Mouse (Mus musculus): ENCODE measurements at regions not wholly inside any gene's neighbourhood (a gene's known extent, or its start where the extent isn't known, plus 50 kb on each side); places are given as distances from the start of the nearest gene placed in this dataset.

DNA sequence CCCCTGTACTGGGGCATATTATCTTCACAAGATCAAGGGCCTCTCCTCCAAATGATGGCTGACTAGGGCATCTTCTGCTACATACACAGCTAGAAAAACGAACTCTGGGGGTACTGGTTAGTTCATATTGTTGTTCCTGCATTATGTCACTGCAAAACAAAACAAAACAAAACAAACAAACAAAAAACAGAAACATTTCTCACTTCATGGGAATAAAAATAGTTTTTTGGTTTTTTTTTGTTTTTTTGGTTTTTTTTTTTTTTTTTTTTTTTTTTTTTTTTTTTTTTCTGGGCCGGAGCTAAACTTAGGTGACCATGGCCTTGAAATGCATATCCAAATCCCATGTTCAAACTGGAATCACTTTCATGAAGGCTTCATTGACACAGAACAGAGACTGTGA lies 1184.4 kb downstream of the Efna5 start:
- no peak for DNase-seq (ENCODE audit: low spot score in 2 of 2)

- no peak for DNase-seq (ENCODE audit: low spot score in 2 of 2)
Measured at GRCm38 (mm10) chr17:61686325-61686724, 1194.8 kb downstream of the Efna5 start.

GRCm38 (mm10) chr17:61684524-61684923 lies 1196.6 kb downstream of the Efna5 start:
- DNase-seq (ENCODE audit: low spot score in 2 of 2): no peak

- DNase-seq (ENCODE audit: low spot score in 2 of 2): no peak
Measured at GRCm38 (mm10) chr17:61670651-61671050, 1210.5 kb downstream of the Efna5 start.

GRCm38 (mm10) chr17:61667428-61667827 lies 1213.7 kb downstream of the Efna5 start:
- DNase-seq (ENCODE audit: low spot score in 2 of 2): peak in 1 of 2 experiments; percentile 4

GRCm38 (mm10) chr17:61664926-61665325 lies 1216.2 kb downstream of the Efna5 start:
- DNase-seq (ENCODE audit: low spot score in 2 of 2): no peak

- no peak for DNase-seq (ENCODE audit: low spot score in 2 of 2)
Measured at GRCm38 (mm10) chr17:61647576-61647975, 1233.5 kb downstream of the Efna5 start.

DNA sequence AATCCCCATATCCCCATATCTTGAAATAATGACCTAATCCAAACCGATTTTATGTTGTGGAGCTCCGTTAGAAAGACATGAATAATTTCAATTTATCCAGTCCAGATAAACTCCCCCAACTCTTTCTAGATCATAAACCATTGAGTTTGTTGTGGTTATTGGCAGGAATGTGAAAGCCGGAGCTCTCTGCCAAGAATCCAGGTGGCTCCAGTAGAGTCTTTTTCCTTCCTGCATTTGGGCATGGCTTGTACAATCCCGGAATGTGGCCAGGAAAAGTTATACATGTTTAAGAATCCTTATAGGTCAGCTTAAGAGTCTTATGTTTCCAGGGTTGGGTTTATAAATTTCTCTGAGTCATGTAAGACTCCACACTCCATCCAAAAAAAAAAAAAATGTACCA lies 1272.8 kb downstream of the Efna5 start:
- DNase-seq (ENCODE audit: low spot score in 2 of 2): no peak

DNA sequence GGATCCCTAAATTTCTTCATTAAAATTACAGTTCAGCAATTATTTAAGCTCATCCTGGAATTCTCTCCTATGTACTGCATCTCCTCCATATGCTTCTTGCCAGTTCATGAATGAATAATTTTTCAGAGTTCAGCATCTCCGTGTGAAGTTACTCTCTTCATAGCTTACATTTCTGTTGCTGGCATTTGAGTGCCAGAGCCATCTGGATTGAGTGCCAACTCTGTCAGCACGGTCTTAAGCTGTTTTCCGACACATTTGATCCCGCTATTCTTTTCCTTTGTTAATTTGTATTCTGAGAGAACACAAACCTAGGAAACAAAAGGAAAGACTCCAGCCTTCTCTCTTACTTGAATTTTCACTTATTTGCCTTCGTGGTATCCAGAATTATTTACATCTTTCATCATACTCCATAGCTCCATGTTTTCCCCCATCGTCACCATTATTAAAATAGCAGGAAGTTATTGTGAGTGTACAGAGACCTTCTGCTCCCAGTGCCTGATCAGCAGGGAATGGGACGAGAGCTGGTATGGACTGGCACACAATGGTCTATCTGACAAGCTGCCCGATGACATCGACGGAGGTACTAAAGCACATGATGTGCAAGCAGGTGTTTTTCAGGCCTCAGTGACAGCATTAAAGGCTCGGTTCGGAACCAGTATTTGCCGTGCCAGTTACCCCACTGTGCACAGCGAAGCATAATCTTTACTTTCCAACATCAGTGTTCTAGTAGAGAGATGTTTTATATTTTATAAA lies 1274.2 kb downstream of the Efna5 start:
- no peak for DNase-seq (ENCODE audit: low spot score in 2 of 2)

DNA sequence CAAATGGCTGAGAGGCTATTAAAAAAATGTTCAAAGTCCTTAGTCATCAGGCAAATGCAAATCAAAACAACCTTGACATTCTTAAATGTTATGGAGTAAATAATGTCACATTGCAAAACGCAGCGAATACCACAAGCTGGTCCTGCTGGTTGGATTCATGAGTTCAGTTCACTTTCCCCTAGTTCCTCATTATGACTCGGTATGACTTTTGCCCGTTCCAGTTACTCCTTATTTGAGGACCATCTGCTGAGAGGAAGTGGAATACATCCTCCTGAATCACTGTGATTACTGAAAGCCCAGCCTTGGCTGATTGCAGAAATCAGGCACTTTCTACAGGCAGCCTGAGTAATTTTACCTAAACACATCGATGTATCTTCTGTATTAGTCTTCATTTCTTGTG lies 1276.9 kb downstream of the Efna5 start:
- DNase-seq (ENCODE audit: low spot score in 2 of 2): no peak

DNA sequence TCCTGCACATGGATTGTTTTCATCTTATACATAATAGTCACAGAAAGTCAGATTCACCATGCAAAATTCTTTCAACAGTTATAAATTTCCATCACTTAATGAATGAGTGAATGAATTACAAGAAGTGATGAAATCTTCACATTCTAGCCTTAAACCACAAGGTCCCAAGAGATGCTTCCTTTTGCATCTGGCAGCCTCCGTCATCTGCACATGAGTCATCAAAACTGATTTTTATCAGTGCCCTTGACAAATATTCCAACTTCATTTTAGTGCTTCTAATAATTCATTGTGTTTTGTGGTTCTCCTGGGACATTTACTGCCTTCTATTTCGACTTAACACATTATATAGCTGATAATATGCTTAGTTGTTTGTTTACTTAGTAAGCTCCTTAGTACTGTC lies 1291.9 kb downstream of the Efna5 start:
- no peak for DNase-seq (ENCODE audit: low spot score in 2 of 2)

DNA sequence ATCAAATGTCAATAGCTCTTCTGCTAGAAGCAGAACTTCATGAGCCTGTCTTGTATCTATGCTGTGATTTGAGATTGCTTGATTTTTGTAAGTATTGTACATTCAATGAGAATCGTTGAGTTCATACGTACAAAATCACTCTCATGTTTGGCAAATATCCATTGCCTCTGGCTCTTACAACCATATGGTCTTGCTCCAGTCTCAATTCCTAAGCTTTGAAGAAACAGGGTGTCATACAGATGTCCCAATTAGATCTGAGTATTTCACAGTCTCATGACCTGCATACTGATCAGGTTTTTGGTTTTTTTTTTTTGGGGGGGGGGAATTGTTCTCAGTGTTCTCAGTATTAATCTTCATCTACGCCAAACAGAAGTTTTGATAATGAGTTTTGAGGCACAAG lies 1302.2 kb downstream of the Efna5 start:
- no peak for DNase-seq (ENCODE audit: low spot score in 2 of 2)

DNA sequence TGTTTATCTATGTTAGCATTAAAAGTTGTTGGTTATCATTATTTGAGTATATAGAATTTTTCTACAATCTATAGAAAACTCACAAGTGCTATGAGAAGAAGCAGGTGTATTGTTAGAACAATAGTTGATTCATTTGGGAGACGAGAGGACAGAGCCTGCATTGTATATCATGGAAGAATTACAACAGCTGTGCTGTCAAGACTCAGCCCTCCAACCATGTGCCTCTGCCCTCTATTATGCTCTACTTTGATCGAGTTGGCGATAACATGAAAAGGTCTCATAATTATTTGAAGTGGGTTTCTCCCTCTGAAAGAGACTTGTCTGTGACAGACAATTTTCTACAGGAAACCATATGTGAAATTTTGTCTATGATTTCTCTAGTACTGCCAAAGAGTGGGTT lies 1310.2 kb downstream of the Efna5 start:
- no peak for DNase-seq (ENCODE audit: low spot score in 2 of 2)
